Mouse (Mus musculus): Measurements from ENCODE around the gene Cxcl12. TPM values are rescaled to one million over a fixed set of nuclear protein-coding genes. Genes with fewer than 3 reads are reported as not detected.

Cxcl12 gene
- polyA plus RNA-seq, 1 experiment: 348 TPM

GRCm38 (mm10) chr6:117190453-117190852, 22.1 kb downstream of the Cxcl12 start:
- Histone ChIP-seq H3K4me3 (replicated peaks; ENCODE audit: control insufficient read depth, low read depth, low read length) (no peak overlapping the region), H3K4me1 (ENCODE audit: control insufficient read depth, insufficient read depth, low read length) (no peaks in the 10 kb centered on the region; the same call in 1 of the 2 replicates), H3K27ac (ENCODE audit: control insufficient read depth, insufficient read depth, low read depth, low read length, poor library complexity) (no peak overlapping the region)
- TF ChIP-seq POLR2A (IDR thresholded peaks at IDR 0.05; ENCODE audit: borderline replicate concordance, control insufficient read depth, low read depth, low read length) (no peak), CTCF (IDR thresholded peaks at IDR 0.05; ENCODE audit: control insufficient read depth, insufficient read depth, low read length) (no peak)
- 74% methylated on average over 3 of the region's 3 CpGs for WGBS

- H3K4me3 ChIP-seq (replicated peaks; ENCODE audit: control insufficient read depth, low read depth, low read length): no peak overlapping the region
- 73% methylated on average over 6 of the region's 6 CpGs for WGBS
- H3K27ac ChIP-seq (ENCODE audit: control insufficient read depth, insufficient read depth, low read depth, low read length, poor library complexity): no peak overlapping the region
- TF ChIP-seq POLR2A (IDR thresholded peaks at IDR 0.05; ENCODE audit: borderline replicate concordance, control insufficient read depth, low read depth, low read length) (no peak), CTCF (IDR thresholded peaks at IDR 0.05; ENCODE audit: control insufficient read depth, insufficient read depth, low read length) (no peak)
- H3K4me1 ChIP-seq (ENCODE audit: control insufficient read depth, insufficient read depth, low read length): no peaks in the 10 kb centered on the region; the same call in 1 of the 2 replicates
Observed at GRCm38 (mm10) chr6:117191741-117192140, 23.4 kb downstream of the Cxcl12 start.

DNA sequence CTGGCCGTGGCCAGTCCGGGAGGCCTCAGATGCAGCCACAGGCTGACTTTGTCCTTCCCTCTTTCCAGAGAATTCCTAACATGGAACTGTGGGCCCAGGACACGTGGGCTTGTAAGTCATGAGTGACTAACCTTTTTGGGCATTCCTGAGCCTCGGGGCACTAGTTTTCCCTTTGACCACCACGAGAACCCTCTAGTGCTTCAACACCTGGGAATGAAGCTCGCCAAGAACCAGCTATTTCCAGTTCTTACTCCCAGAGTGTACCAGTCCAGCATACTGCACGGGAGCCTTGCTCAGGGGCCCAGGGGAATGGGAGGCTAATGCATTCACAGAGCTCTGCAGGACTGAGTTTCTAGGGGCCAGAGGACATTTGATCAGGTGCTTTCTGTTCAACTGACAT, 24.3 kb downstream of the Cxcl12 start:
- H3K27ac ChIP-seq (ENCODE audit: control insufficient read depth, insufficient read depth, low read depth, low read length, poor library complexity): no peak overlapping the region
- 76% methylated on average over 7 of the region's 7 CpGs for WGBS
- no peak overlapping the region for H3K4me3 ChIP-seq (replicated peaks; ENCODE audit: control insufficient read depth, low read depth, low read length)
- TF ChIP-seq POLR2A (IDR thresholded peaks at IDR 0.05; ENCODE audit: borderline replicate concordance, control insufficient read depth, low read depth, low read length) (no peak), CTCF (IDR thresholded peaks at IDR 0.05; ENCODE audit: control insufficient read depth, insufficient read depth, low read length) (no peak)
- H3K4me1 ChIP-seq (ENCODE audit: control insufficient read depth, insufficient read depth, low read length): no peaks in the 10 kb centered on the region; the same call in 1 of the 2 replicates

DNA sequence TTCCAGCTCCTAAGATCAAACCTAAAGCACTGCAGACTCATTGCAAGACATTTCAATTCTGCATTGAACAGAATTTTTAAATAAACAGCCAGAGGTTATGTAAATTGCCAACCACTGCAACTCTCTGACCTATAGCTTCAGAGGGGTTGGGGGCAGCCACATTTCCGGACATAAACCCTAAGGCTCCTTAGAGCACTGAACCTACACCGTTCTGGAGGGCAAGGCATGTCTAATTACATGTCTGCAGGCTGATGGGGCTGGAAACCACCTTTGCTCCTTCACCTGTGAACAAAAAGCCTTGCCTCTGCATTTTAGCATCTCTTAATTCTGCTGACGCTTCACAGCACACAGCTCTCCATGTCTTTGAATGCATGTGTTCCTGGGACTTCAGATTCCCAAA, 26.9 kb downstream of the Cxcl12 start:
- H3K27ac ChIP-seq (ENCODE audit: control insufficient read depth, insufficient read depth, low read depth, low read length, poor library complexity): no peak overlapping the region
- 76% methylated on average over 3 of the region's 3 CpGs for WGBS
- TF ChIP-seq POLR2A (IDR thresholded peaks at IDR 0.05; ENCODE audit: borderline replicate concordance, control insufficient read depth, low read depth, low read length): no peak
- TF ChIP-seq CTCF (IDR thresholded peaks at IDR 0.05; ENCODE audit: control insufficient read depth, insufficient read depth, low read length): no peak
- no peak overlapping the region for H3K4me3 ChIP-seq (replicated peaks; ENCODE audit: control insufficient read depth, low read depth, low read length)
- no peaks in the 10 kb centered on the region; the same call in 1 of the 2 replicates for H3K4me1 ChIP-seq (ENCODE audit: control insufficient read depth, insufficient read depth, low read length)

- Histone ChIP-seq H3K4me1 (ENCODE audit: control insufficient read depth, insufficient read depth, low read length) (no peaks in the 10 kb centered on the region; the same call in 1 of the 2 replicates), H3K4me3 (replicated peaks; ENCODE audit: control insufficient read depth, low read depth, low read length) (no peak overlapping the region), H3K27ac (ENCODE audit: control insufficient read depth, insufficient read depth, low read depth, low read length, poor library complexity) (no peak overlapping the region)
- 71% methylated on average over 4 of the region's 4 CpGs for WGBS
- TF ChIP-seq CTCF (IDR thresholded peaks at IDR 0.05; ENCODE audit: control insufficient read depth, insufficient read depth, low read length): no peak
- TF ChIP-seq POLR2A (IDR thresholded peaks at IDR 0.05; ENCODE audit: borderline replicate concordance, control insufficient read depth, low read depth, low read length): no peak
Observed at GRCm38 (mm10) chr6:117198871-117199270, 30.5 kb downstream of the Cxcl12 start.

DNA sequence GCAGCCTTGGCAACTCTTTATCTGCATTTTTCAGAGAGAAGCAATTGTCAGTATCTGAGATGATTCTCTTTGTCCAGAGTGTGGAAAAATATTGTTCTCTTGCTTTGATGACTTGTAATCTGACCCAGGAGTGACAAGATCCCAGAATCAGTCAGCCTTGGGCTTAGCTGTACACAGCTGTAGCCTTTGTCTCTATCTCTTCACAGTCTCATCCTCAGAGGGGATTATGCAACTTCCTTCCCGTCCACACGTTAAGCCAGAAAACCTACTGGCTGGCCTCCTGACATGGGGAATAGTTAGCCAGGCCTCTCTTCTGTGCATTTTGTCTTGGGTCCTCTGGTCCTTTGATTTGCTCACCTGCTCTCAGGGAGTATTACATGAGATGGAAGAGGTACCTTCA, 31.4 kb downstream of the Cxcl12 start:
- Histone ChIP-seq H3K4me1 (ENCODE audit: control insufficient read depth, insufficient read depth, low read length) (no peaks in the 10 kb centered on the region; the same call in 1 of the 2 replicates), H3K4me3 (replicated peaks; ENCODE audit: control insufficient read depth, low read depth, low read length) (no peak overlapping the region), H3K27ac (ENCODE audit: control insufficient read depth, insufficient read depth, low read depth, low read length, poor library complexity) (no peak overlapping the region)
- TF ChIP-seq POLR2A (IDR thresholded peaks at IDR 0.05; ENCODE audit: borderline replicate concordance, control insufficient read depth, low read depth, low read length) (no peak), CTCF (IDR thresholded peaks at IDR 0.05; ENCODE audit: control insufficient read depth, insufficient read depth, low read length) (no peak)
- 7% methylated on average over 2 of the region's 2 CpGs for WGBS

- no peak for TF ChIP-seq CTCF (IDR thresholded peaks at IDR 0.05; ENCODE audit: control insufficient read depth, insufficient read depth, low read length)
- TF ChIP-seq POLR2A (IDR thresholded peaks at IDR 0.05; ENCODE audit: borderline replicate concordance, control insufficient read depth, low read depth, low read length): no peak
- WGBS: 20% methylated on average over 5 of the region's 5 CpGs
- Histone ChIP-seq H3K27ac (ENCODE audit: control insufficient read depth, insufficient read depth, low read depth, low read length, poor library complexity) (no peak overlapping the region), H3K4me3 (replicated peaks; ENCODE audit: control insufficient read depth, low read depth, low read length) (no peak overlapping the region), H3K4me1 (ENCODE audit: control insufficient read depth, insufficient read depth, low read length) (no peaks in the 10 kb centered on the region; the same call in 1 of the 2 replicates)
Observed at GRCm38 (mm10) chr6:117200916-117201315, 32.6 kb downstream of the Cxcl12 start.

DNA sequence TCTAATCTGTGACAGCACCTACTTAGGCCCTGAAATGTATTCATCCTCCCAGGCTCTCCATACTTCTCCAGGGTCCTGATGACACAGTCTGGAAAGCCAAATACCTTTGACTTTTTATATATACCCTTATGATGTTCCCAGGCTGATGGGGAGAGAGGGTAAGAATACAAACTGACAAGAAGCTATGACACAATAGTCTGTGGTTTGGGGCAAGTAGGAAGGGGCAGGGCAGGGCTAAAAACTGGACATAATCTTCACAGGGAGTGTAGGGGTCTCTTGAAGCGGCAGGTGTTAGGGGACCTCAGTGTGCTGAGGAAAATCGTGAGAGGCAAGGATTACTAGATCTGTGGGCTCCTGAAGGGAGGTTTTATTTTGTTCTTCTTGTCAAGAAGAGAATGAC, 33.1 kb downstream of the Cxcl12 start:
- Histone ChIP-seq H3K27ac (ENCODE audit: control insufficient read depth, insufficient read depth, low read depth, low read length, poor library complexity) (no peak overlapping the region), H3K4me3 (replicated peaks; ENCODE audit: control insufficient read depth, low read depth, low read length) (no peak overlapping the region), H3K4me1 (ENCODE audit: control insufficient read depth, insufficient read depth, low read length) (no peaks in the 10 kb centered on the region; the same call in 1 of the 2 replicates)
- TF ChIP-seq POLR2A (IDR thresholded peaks at IDR 0.05; ENCODE audit: borderline replicate concordance, control insufficient read depth, low read depth, low read length): no peak
- no peak for TF ChIP-seq CTCF (IDR thresholded peaks at IDR 0.05; ENCODE audit: control insufficient read depth, insufficient read depth, low read length)
- 73% methylated on average over 2 of the region's 2 CpGs for WGBS

GRCm38 (mm10) chr6:117201859-117202258, 33.5 kb downstream of the Cxcl12 start:
- 71% methylated on average over 8 of the region's 8 CpGs for WGBS
- H3K4me1 ChIP-seq (ENCODE audit: control insufficient read depth, insufficient read depth, low read length): no peaks in the 10 kb centered on the region; the same call in 1 of the 2 replicates
- no peak for TF ChIP-seq POLR2A (IDR thresholded peaks at IDR 0.05; ENCODE audit: borderline replicate concordance, control insufficient read depth, low read depth, low read length)
- TF ChIP-seq CTCF (IDR thresholded peaks at IDR 0.05; ENCODE audit: control insufficient read depth, insufficient read depth, low read length): no peak
- H3K4me3 ChIP-seq (replicated peaks; ENCODE audit: control insufficient read depth, low read depth, low read length): no peak overlapping the region
- H3K27ac ChIP-seq (ENCODE audit: control insufficient read depth, insufficient read depth, low read depth, low read length, poor library complexity): no peak overlapping the region

Measured in bone marrow, adult 2 months (tissue).